Mouse (Mus musculus) embryonic facial prominence, embryonic 13.5 days (tissue): ENCODE measurements around the gene Wbp1. TPM values are rescaled to one million over a fixed set of nuclear protein-coding genes. Genes with fewer than 3 reads are reported as not detected.

Experiments used
- ATAC-seq: fragments of 200-750 bp; cut with Nextera tagmentation; 2 replicates; pipeline ENCODE4 v1.8.0; 2017; ENCODE audit warnings: low read depth; ENCODE audit not compliant: insufficient number of reproducible peaks, insufficient read depth, low FRiP score, low TSS enrichment
- H3K27ac ChIP-seq: fragments of 300-500 bp; sonication (generic); 2 replicates; pipeline ENCODE4 v1.5.1; 2015; ENCODE audit warnings: moderate library complexity, mild to moderate bottlenecking, inconsistent platforms
- H3K27me3 ChIP-seq: fragments of 300-500 bp; sonication (generic); 2 replicates; pipeline ENCODE4 v1.6.1; 2015; ENCODE audit warnings: mild to moderate bottlenecking, inconsistent platforms
- H3K36me3 ChIP-seq: fragments of 300-500 bp; sonication (generic); 2 replicates; pipeline ENCODE4 v1.6.1; 2015; ENCODE audit warnings: mild to moderate bottlenecking, inconsistent platforms
- H3K4me1 ChIP-seq: fragments of 300-500 bp; sonication (generic); 2 replicates; pipeline ENCODE4 v1.6.1; 2015; ENCODE audit warnings: inconsistent platforms
- H3K4me2 ChIP-seq: fragments of 300-500 bp; sonication (generic); 2 replicates; pipeline ENCODE4 v1.6.1; 2015; ENCODE audit warnings: moderate library complexity, mild to moderate bottlenecking, inconsistent platforms
- H3K4me3 ChIP-seq: fragments of 300-500 bp; sonication (generic); 2 replicates; pipeline ENCODE4 v1.5.1; 2015; ENCODE audit warnings: mild to moderate bottlenecking, inconsistent platforms
- H3K9ac ChIP-seq: fragments of 300-500 bp; sonication (generic); 2 replicates; pipeline ENCODE4 v1.6.1; 2015; ENCODE audit warnings: mild to moderate bottlenecking, inconsistent platforms
- H3K9me3 ChIP-seq: fragments of 300-500 bp; sonication (generic); 2 replicates; pipeline ENCODE4 v1.6.1; 2016; ENCODE audit warnings: inconsistent platforms
- WGBS: fragments of 180-500 bp; shearing (Covaris S2); methylation state at CpG from one replicate; pipeline ENCODE4 v1.1.7; 2015; ENCODE audit warnings: mixed read lengths; 5-methylcytosine and 5-hydroxymethylcytosine counted together
- polyA plus RNA-seq: library from polyadenylated mRNA; unstranded; fragments of >200 nt; fragmentation: Nextera tagmentation; extraction: Ambion mirVana; gene quantifications from 2 replicates; pipeline ENCODE4 v1.2.1, GENCODE M21; 2015

The Wbp1 gene
- polyA plus RNA-seq, 1 experiment from 2014 or later: 172 TPM

DNA sequence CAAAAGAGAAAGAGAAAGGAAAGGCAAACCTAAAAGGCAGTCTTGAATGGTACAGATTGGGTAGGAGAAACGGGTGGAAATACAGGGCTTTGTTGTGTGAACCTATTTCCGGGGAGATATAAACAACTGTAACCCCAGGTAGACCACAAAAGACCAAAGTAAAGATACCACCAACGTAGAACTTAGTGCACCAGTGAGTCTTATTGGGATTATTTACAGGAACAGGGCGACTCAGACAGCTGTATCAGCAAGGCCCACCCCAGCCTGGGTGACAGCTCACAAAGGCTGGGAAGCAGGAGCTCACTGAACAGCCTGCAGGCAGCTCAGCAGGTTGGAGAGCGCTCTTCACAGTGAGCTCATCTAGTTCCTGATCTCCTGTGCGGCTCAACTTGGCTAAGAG is 25.4 kb downstream of the Wbp1 start:
- peaks cover 41% of the 10 kb centered on the region for H3K27me3 ChIP-seq
- WGBS: 42% methylated on average over 6 of the region's 6 CpGs
- ATAC-seq: no peak

DNA sequence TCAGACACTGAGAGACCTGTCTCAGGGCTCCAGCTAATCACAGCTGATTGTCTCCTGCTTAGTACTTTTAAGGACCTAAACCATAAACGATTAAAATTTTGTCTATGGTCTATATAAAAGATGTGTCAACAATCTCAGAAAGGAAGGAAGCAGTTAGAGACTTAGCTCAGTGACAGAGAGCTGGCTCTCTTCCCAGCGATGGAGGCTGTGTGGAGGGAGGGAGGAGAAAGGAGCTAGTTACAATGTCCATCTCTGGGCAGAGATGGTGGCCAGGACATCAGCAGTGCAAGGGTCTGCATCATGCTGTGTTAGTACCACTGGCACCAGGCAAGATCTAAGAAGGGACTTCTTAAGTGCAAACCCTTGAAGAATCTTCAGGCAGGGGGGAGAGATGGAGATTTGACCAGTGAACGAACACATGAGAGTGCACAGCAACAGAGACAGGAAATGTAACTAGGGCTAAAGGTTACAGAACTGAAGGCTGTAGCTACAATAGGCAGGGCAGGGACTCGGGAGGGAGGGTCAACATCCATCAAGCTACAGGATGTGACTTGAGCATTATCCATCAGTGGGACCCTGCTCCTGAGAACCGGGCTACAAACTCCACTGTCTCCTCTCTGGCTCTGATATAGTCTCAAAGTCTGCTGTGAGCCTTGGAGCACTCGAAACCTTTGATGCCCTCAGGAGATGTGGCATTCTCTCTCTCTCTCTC is 28.8 kb downstream of the Wbp1 start:
- Histone ChIP-seq H3K27ac (no peak overlapping the region), H3K27me3 (peaks cover 66% of the 10 kb centered on the region), H3K36me3 (no peaks in the 10 kb centered on the region), H3K4me2 (no peak overlapping the region), H3K9ac (no peak overlapping the region), H3K4me3 (no peak overlapping the region), H3K4me1 (peaks cover 3% of the 10 kb centered on the region), H3K9me3 (no peaks in the 10 kb centered on the region)
- no peak for ATAC-seq
- 37% methylated on average over 6 of the region's 6 CpGs for WGBS

More for the DNA sequence above, 25.4 kb downstream of the Wbp1 start:
- Histone ChIP-seq H3K9me3 (no peaks in the 10 kb centered on the region), H3K9ac (no peak overlapping the region), H3K36me3 (no peaks in the 10 kb centered on the region), H3K4me1 (peaks cover 3% of the 10 kb centered on the region; the same call in 1 of the 2 replicates), H3K4me2 (no peak overlapping the region), H3K27ac (no peak overlapping the region), H3K4me3 (no peak overlapping the region)

DNA sequence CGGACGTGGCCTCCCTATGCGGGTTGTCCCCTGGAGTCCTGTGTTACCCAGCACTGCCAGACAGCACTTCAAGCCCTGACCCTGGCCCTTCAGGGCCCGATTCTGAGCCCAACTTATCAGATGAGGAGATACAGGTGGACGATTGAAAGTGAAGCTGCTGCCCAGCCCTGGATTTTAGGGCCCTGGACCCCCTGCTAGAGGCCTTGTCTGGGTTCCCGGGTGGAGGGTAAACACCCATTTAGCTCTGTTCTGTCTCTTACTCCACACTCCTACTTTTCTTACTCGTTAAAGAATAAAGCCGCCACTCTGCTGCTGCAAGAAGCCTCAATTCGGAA is 33.5 kb downstream of the Wbp1 start:
- H3K27ac ChIP-seq: no peak overlapping the region
- no peaks in the 10 kb centered on the region for H3K36me3 ChIP-seq
- ATAC-seq: no peak
- no peaks in the 10 kb centered on the region for H3K9me3 ChIP-seq
- no peak overlapping the region for H3K9ac ChIP-seq
- peaks cover 96% of the 10 kb centered on the region for H3K27me3 ChIP-seq
- H3K4me2 ChIP-seq: peak overlapping the region; percentile 55
- 4% methylated on average over 9 of the region's 9 CpGs for WGBS
- H3K4me1 ChIP-seq: peaks cover 30% of the 10 kb centered on the region
- peak overlapping the region; percentile 27 for H3K4me3 ChIP-seq

DNA sequence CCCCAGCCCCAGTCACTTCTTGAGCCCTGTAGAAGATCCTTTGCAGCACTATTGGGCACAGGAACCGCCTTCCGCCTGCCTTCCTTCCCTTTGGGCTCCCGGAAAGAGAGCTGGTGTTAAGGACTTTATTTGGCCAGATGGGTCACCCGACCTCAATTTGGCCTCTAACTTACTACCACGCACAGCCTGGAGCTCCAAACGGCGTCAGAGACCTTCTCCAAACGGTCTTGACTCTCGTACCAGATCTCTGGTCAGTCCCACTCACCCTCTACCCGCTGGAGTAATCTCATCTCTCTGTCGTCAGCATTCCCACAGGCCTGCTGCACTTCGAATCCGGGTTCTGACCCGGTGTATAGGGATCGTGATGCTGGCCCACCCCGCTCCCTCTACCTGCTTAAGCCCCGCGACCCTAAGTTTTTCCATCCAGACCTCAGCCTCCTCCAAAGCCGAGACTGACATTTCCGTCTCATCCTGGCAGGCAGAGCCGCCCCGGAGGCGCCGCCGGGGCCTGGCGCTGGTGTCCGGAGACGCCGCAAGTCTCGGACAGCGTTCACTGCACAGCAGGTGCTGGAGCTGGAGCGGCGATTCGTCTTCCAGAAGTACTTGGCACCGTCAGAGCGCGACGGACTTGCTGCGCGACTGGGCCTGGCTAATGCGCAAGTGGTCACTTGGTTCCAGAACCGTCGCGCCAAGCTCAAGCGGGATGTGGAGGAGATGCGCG is 34.0 kb downstream of the Wbp1 start:
- ATAC-seq: no peak
- Histone ChIP-seq H3K9ac (no peak overlapping the region), H3K27ac (no peak overlapping the region), H3K9me3 (no peaks in the 10 kb centered on the region), H3K36me3 (peaks cover 2% of the 10 kb centered on the region; the same call in 1 of the 2 replicates), H3K4me3 (peak overlapping the region; percentile 27), H3K4me1 (peaks cover 30% of the 10 kb centered on the region), H3K4me2 (peak overlapping the region; percentile 55), H3K27me3 (peaks cover 96% of the 10 kb centered on the region)
- 2% methylated on average over 47 of the region's 47 CpGs for WGBS

DNA sequence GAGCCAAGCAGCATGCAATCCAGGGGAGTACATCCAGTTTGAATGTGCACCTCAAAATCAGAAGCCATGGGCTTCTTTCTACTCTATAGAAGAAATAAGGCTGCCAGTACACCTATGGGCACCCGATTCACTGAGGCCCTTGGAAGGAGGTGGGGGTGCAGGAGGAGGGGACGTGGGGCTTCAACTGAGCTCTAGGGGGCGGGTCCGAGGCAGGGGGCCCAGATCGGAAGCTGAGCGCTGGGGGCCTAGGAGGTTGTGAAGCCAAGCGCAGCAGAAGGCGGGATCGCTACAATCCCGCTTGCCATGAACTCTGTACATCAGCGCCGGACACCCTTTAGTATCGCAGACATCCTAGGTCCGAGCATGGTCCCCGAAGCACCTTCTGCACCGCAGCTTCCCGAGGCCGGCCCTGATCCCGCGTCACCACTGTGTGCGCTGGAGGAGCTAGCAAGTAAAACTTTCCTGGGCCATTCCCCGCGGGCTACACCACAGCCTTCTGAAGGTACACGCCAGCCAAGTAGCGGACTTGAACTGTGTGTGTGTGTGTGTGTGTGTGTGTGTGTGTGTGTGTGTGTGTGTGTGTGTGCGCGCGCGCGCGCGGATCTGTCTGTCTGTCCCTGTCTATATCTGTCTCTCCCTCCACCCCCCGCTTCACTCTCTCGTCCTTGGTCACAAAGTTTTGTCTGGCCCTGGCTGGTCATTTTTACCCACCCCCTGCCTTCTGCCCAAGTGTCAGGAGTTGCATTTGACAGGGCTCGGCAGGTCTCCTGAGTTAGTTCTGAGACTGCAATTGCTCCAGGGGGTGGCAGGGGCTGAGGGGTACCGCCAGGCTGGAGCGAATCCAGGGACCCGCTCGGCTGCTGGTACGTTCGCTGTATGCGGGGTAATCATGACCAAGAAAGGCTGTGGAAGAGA is 35.0 kb downstream of the Wbp1 start, which contains the start of gene Lbx2:
TSS of gene Lbx2 (plus strand) at position 247 of the 915 bp plus-strand sequence.
- H3K4me3 ChIP-seq: peak within 1 kb of the TSS; percentile 34
- ATAC-seq: no peak
- WGBS: 4% methylated on average over 39 of the region's 42 CpGs
- H3K9me3 ChIP-seq: no peaks in the 10 kb centered on the region
- H3K4me1 ChIP-seq: peaks cover 30% of the 10 kb centered on the region
- H3K9ac ChIP-seq: peak within 1 kb of the TSS; percentile 59
- peaks cover 94% of the 10 kb centered on the region for H3K27me3 ChIP-seq
- H3K4me2 ChIP-seq: peak within 1 kb of the TSS; percentile 55
- H3K36me3 ChIP-seq: peaks cover 12% of the 10 kb centered on the region
- no peak within 1 kb of the TSS for H3K27ac ChIP-seq

DNA sequence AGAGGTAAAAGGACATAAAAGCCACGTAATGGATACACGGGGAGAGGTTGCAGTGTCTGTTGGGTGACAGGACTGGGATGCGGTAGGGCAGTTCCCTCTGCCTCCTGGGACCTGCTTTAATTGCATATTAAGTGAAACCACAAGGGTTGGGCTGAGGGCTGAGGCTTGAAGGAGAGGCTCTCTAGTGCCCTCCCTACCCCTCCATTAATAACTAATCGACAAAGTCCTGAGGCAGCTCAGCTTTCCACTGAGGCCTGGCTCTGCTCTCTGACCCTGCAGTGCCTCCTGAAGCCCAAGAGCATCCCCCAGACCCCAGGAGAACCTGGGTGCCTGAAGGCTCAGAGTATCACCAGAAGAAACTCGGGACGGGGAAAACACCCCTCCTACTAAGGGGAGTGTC is 36.9 kb downstream of the Wbp1 start:
- Histone ChIP-seq H3K36me3 (peaks cover 31% of the 10 kb centered on the region), H3K9me3 (no peaks in the 10 kb centered on the region), H3K9ac (no peak overlapping the region), H3K4me2 (no peak overlapping the region), H3K27ac (no peak overlapping the region), H3K4me3 (no peak overlapping the region), H3K27me3 (peaks cover 76% of the 10 kb centered on the region), H3K4me1 (peaks cover 35% of the 10 kb centered on the region)
- 7% methylated on average over 6 of the region's 6 CpGs for WGBS
- no peak for ATAC-seq

DNA sequence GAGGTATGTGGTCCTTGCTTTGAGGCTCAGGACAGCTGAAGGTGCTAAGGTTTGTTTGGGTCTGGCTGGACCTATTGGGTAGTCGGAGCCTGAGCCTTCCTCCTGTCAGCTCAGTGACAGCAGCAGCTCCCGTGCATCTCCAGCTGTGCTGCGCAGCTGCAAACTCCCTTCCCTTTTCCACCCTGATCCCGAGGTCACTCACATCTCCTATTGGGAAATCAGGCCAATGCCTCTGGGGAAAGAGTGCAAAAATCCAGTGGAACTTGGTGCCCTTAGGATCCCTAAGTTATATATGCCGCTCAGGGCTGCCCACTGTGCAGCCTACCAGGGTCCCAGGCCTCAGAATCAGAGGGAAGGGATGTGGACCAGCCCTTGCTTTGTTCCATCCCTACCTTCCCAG is 37.9 kb downstream of the Wbp1 start:
- Histone ChIP-seq H3K9ac (peak overlapping the region; percentile 36; the same call in 1 of the 2 replicates), H3K27ac (no peak overlapping the region), H3K4me1 (peaks cover 43% of the 10 kb centered on the region), H3K27me3 (peaks cover 67% of the 10 kb centered on the region), H3K4me3 (no peak overlapping the region), H3K36me3 (peaks cover 31% of the 10 kb centered on the region), H3K4me2 (no peak overlapping the region), H3K9me3 (no peaks in the 10 kb centered on the region)
- ATAC-seq: no peak
- 16% methylated on average over 5 of the region's 5 CpGs for WGBS

DNA sequence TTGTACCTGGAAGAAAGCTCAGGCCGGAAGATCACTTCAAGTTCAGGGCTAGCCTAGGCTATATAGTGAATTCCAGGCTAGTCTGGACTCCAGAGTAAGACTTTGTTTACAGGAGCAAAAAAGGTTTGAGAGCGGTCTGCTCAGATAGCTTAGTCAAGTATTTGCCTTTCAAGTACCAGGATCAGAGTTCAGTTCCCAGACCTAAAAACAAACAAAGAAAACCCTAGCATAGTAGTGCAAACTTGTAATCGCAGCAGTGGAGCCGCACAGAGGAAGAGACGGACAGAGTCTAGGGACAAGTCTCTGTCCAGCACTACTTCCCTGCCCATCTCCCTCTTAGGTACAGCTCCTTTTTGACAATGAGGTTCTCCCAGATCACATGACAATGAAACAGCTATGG is 41.1 kb downstream of the Wbp1 start:
- Histone ChIP-seq H3K27me3 (peaks cover 47% of the 10 kb centered on the region), H3K4me2 (no peak overlapping the region), H3K36me3 (peaks cover 31% of the 10 kb centered on the region), H3K4me1 (peaks cover 31% of the 10 kb centered on the region), H3K9me3 (no peaks in the 10 kb centered on the region), H3K4me3 (no peak overlapping the region), H3K9ac (no peak overlapping the region), H3K27ac (no peak overlapping the region)
- WGBS: 95% methylated on average over 5 of the region's 5 CpGs
- no peak for ATAC-seq

DNA sequence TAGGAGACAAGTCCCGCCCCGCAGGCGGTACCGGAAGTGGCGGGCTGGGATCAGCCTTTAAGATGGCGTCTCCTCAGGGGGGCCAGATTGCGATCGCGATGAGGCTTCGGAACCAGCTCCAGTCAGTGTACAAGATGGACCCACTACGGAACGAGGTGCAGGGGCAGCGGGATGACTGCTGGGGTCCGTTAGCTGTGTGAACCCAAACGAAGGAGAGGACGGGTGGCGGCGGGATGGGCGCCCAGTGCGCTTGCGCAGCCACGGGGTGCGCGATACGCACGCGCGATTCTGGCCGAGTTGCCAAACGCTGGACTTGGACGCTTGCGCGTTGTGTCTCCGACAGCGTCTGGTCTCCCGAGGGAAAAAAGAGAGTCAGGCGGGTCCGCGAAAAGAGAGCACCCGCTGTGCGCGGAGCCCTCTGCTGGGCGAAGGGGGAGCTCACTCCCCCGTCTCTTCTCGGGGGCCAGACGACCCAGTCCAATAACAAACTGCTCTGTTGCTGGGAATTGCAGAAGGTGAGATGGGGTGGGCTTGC is 43.0 kb downstream of the Wbp1 start:
- ATAC-seq: peak; percentile 90
- H3K27me3 ChIP-seq: peaks cover 47% of the 10 kb centered on the region
- no peaks in the 10 kb centered on the region for H3K9me3 ChIP-seq
- peaks cover 20% of the 10 kb centered on the region for H3K4me1 ChIP-seq
- WGBS: 0% methylated on average over 46 of the region's 46 CpGs
- H3K9ac ChIP-seq: peak overlapping the region; percentile 85
- H3K36me3 ChIP-seq: peaks cover 31% of the 10 kb centered on the region
- peak overlapping the region; percentile 81 for H3K4me3 ChIP-seq
- H3K4me2 ChIP-seq: peak overlapping the region; percentile 93
- peak overlapping the region; percentile 88 for H3K27ac ChIP-seq

DNA sequence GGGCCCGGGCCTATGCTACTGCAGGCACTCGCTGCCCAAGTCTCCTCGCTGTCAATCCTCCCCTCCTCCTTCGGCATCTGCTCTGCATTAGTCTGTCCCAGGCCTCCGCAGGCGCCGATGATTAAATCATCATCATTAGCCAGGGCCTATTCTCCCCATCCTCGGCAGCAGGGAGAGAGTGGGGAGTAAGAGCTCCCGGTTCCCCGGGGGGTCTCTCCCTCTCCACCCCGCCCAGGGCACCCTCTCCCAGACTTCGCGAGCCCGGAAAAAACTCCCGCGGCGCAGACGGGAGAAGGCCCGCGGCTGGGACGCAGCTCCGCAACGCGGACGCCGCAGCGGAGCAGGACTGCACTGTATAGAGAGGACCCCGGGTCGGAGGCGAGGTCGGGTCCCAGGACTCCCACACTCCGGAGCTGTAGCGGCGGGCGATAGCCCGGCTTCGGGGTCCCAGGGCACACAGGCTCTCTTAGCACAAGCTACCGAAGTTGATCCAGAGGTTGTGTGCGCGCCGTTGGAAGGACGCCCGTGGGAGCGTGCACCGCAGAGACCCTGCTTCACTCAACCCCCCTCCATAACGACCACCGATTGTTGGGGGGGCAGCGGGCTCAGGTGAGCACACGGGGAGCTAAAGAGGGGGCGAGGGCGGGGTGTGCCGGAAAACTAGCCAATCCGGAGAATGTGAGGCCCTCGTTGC is 43.6 kb downstream of the Wbp1 start, which contains the start of gene Pcgf1:
TSS of gene Pcgf1 (plus strand) at position 240 of the 694 bp plus-strand sequence.
- peak within 1 kb of the TSS; percentile 81 for H3K4me3 ChIP-seq
- H3K4me1 ChIP-seq: peaks cover 20% of the 10 kb centered on the region
- H3K9ac ChIP-seq: peak within 1 kb of the TSS; percentile 85
- peak within 1 kb of the TSS; percentile 88 for H3K27ac ChIP-seq
- H3K4me2 ChIP-seq: peak within 1 kb of the TSS; percentile 93
- peaks cover 31% of the 10 kb centered on the region for H3K36me3 ChIP-seq
- ATAC-seq: peak; percentile 78
- under 1% methylated on average over 54 of the region's 54 CpGs for WGBS
- no peaks in the 10 kb centered on the region for H3K9me3 ChIP-seq
- H3K27me3 ChIP-seq: peaks cover 46% of the 10 kb centered on the region
